Mouse (Mus musculus) heart, adult 2 months (tissue): Measurements from ENCODE around the gene Gm3409.

ENCODE experiments used
- CTCF ChIP-seq: fragments of 200-600 bp; IDR thresholded peaks from 2 replicates; pipeline ENCODE4 v1.8.1; 2022; ENCODE audit warnings: antibody characterized with exemption, mild to moderate bottlenecking, moderate library complexity
- EP300 ChIP-seq: fragments of 200-500 bp; IDR thresholded peaks from 2 replicates; pipeline ENCODE4 v1.6.1; 2011; ENCODE audit warnings: low read depth, low read length, control low read depth; ENCODE audit not compliant: insufficient read depth
- POLR2A ChIP-seq: fragments of 200-500 bp; IDR thresholded peaks from 2 replicates; pipeline ENCODE4 v1.6.1; 2011; ENCODE audit warnings: mild to moderate bottlenecking, low read depth, low read length, control low read depth; ENCODE audit not compliant: insufficient read depth

DNA sequence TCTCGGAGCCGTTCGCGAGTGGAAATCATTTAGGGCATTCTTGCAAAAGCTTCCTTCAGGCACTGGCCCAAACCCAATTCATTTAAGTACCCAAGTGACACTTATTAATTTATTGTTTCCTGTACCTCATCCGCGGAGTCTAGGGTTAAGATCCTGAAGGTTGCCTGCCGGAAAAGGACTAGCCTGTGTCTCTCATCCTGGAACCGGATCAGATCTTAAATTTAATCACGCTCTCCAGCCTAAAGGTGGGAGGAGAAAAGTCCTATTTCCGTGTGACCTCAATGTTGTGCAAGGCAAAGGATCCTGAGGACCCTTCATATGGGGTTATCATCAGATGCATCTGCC lies 47.8 kb downstream of the Gm3409 start:
- TF ChIP-seq CTCF, result no peak
- TF ChIP-seq EP300, result no peak
- TF ChIP-seq POLR2A, result no peak
